Mouse (Mus musculus) frontal cortex, postnatal 10 days (tissue): ENCODE measurements around the gene Olfr361.
"Not testable (repeated sequence)": the region's sequence is repeated elsewhere in the genome, so short reads cannot be mapped to it uniquely, and the experiment has no call there.

Experiments
- DNase-seq, 2 experiments: peaks; one replicate each; pipeline ENCODE4 v3.0.0; 2022; ENCODE audit warnings: low spot score in 2 of 2, mixed read lengths in 1 of 2

Gene Olfr361

DNA sequence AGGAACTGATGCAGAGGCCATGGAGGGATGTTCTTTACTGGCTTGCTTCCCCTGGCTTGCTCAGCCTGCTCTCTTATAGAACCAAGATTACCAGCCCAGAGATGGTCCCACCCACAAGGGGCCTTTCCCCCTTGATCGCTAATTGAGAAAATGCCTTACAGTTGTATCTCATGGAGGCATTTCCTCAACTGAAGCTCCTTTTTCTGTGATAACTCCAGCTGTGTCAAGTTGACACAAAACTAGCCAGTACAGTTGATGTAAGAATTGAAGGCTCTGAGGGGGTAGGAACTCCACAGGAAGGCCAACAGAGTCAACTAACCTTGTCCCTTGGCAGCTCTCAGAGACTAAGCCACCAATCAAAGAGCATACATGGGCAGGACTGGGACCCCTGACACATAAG, at the start of gene Olfr361:
TSS of gene Olfr361 (minus strand) at position 101 of the 400 bp plus-strand sequence.
- DNase-seq: not testable (repeated sequence)

DNA sequence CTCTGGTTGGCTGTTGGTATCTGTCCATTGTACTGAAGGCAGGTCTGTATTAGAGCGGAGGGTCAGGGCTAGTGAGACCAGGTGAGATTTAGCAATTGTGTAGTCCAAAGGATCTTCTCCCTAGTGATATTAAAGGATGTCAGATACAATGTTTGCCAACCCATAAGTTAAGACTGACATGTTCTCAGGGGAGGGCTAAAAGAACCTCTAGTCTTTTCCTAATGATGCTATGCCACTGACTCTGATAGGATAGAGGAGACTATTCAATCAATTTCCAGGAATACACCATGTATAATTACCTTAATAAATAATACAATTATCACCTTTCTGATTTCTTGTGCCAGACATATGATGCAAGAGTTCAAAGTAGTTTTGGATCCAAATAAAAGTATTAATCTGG, 28.7 kb upstream of the Olfr361 start, which contains the start of gene Olfr362:
TSS of gene Olfr362 (minus strand) at position 101 of the 400 bp plus-strand sequence.
- no peak for DNase-seq

DNA sequence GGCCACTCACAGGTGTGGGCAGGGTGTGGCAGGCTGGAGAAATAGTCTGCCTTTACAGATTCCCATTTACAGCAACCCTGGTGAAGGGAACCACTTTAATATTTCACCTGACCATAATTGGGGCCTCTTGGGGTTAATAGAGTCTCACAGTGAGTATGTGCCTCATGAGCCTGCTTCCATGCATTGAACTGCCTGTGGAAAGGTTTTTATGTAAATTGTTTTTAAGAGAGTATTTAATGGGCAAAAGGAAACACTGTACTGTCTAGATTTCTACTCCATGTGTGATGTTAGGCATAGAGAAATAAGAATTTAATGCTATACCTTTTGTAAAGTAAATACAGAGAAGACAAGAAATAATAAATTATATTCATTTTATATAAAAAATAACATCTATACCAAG, 23.6 kb downstream of the Olfr361 start, which contains the start of gene Olfr360:
TSS of gene Olfr360 (plus strand) at position 301 of the 400 bp plus-strand sequence.
- DNase-seq: no peak
